Mouse (Mus musculus): ENCODE results near the gene Rcan1. TPM values are rescaled to one million over a fixed set of nuclear protein-coding genes. Genes with fewer than 3 reads are reported as not detected.
A peak's percentile ranks its signal among the peaks of the same experiment; 100 is the strongest.

The Rcan1 gene
- polyA plus RNA-seq, 1 experiment from 2014 or later, result 37.4 TPM

- H3K9ac ChIP-seq (ENCODE audit: low read length), result no peak overlapping the region
- DNase-seq (ENCODE audit: low spot score) (no peak), ATAC-seq (replicated peaks; ENCODE audit: low FRiP score) (no peak)
- H3K4me2 ChIP-seq (ENCODE audit: low read depth, low read length, severe bottlenecking), result no peak overlapping the region
- H3K4me3 ChIP-seq (ENCODE audit: low read depth, low read length), result no peak overlapping the region
- H3K27ac ChIP-seq (ENCODE audit: low read depth, low read length), result no peak overlapping the region
- H3K4me1 ChIP-seq (replicated peaks; ENCODE audit: control insufficient read depth, insufficient read depth, low read length), result 0 out of 2 replicates have a peak, but pooled peaks cover 4% of the 10 kb centered on the region
- H3K27me3 ChIP-seq (ENCODE audit: control insufficient read depth, insufficient read depth, low read length), result no peaks in the 10 kb centered on the region; the same call in 1 of the 2 replicates
- WGBS, result 87% methylated on average over 5 of the region's 5 CpGs
- no peaks in the 10 kb centered on the region for H3K36me3 ChIP-seq (ENCODE audit: control insufficient read depth, insufficient read depth, low read length)
- H3K9me3 ChIP-seq (ENCODE audit: control insufficient read depth, low read length), result no peaks in the 10 kb centered on the region
Measured at GRCm38 (mm10) chr16:92355366-92355765, 115.3 kb downstream of the Rcan1 start.

GRCm38 (mm10) chr16:92353897-92354296 is 116.8 kb downstream of the Rcan1 start:
- Histone ChIP-seq H3K27me3 (ENCODE audit: control insufficient read depth, insufficient read depth, low read length) (no peaks in the 10 kb centered on the region; the same call in 1 of the 2 replicates), H3K9ac (ENCODE audit: low read length) (no peak overlapping the region), H3K4me1 (replicated peaks; ENCODE audit: control insufficient read depth, insufficient read depth, low read length) (0 out of 2 replicates have a peak, but pooled peaks cover 4% of the 10 kb centered on the region), H3K36me3 (ENCODE audit: control insufficient read depth, insufficient read depth, low read length) (no peaks in the 10 kb centered on the region), H3K9me3 (ENCODE audit: control insufficient read depth, low read length) (no peaks in the 10 kb centered on the region), H3K4me2 (ENCODE audit: low read depth, low read length, severe bottlenecking) (no peak overlapping the region), H3K4me3 (ENCODE audit: low read depth, low read length) (no peak overlapping the region), H3K27ac (ENCODE audit: low read depth, low read length) (no peak overlapping the region)
- ATAC-seq (replicated peaks; ENCODE audit: low FRiP score) (no peak), DNase-seq (ENCODE audit: low spot score) (no peak)
- 74% methylated on average over 2 of the region's 2 CpGs for WGBS

DNA sequence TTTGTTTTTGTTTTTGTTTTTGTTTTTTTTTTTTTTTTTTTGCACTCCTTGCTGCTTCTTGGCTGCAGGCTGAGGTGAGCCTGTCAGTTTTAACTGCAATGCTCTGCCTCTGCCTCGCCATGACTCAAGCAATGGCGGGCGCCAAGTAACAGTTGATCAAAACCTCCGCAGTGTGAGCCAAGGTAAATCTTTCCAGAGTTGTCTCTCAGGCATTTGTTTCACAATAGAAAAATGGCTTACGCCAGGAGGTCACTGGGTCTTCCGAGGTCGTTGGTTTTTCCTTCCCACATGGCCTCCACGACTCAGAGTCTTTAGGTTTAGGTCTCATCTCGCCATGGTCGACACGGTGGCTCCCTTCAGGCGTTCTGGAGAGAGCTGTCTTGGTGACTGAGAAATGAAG is 117.4 kb downstream of the Rcan1 start:
- H3K4me1 ChIP-seq (replicated peaks; ENCODE audit: control insufficient read depth, insufficient read depth, low read length), result 0 out of 2 replicates have a peak, but pooled peaks cover 4% of the 10 kb centered on the region
- no peak for ATAC-seq (replicated peaks; ENCODE audit: low FRiP score)

DNA sequence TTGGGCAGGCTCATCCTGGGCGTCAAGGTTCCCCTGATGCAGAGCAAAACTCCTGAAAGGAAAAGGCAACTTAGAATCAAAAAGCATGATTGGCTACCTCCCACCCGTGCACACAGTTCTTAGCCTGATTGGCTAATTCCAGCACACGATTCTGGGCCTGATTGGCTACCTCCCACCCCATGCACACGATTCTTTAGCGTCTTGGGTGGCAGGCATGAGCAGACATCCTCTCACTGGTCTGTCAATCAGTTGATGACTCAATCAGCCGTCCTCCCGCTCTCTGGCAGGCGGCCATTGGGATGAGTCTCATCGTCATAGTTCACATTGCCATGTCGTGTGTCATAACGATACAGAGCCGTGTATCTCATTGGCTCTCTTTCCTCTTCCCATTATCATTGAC is 121.7 kb downstream of the Rcan1 start:
- 88% methylated on average over 12 of the region's 12 CpGs for WGBS
- no peaks in the 10 kb centered on the region for H3K27me3 ChIP-seq (ENCODE audit: control insufficient read depth, insufficient read depth, low read length)
- H3K27ac ChIP-seq (ENCODE audit: low read depth, low read length), result no peak overlapping the region
- H3K4me3 ChIP-seq (ENCODE audit: low read depth, low read length), result no peak overlapping the region
- H3K9me3 ChIP-seq (ENCODE audit: control insufficient read depth, low read length), result no peaks in the 10 kb centered on the region
- H3K4me1 ChIP-seq (replicated peaks; ENCODE audit: control insufficient read depth, insufficient read depth, low read length), result peaks cover 4% of the 10 kb centered on the region; the same call in 1 of the 2 replicates
- ATAC-seq (replicated peaks; ENCODE audit: low FRiP score) (no peak), DNase-seq (ENCODE audit: low spot score) (no peak)
- no peak overlapping the region for H3K4me2 ChIP-seq (ENCODE audit: low read depth, low read length, severe bottlenecking)
- no peaks in the 10 kb centered on the region for H3K36me3 ChIP-seq (ENCODE audit: control insufficient read depth, insufficient read depth, low read length)
- H3K9ac ChIP-seq (ENCODE audit: low read length), result no peak overlapping the region

More for the DNA sequence above, 117.4 kb downstream of the Rcan1 start:
- WGBS, result 86% methylated on average over 12 of the region's 12 CpGs
- Histone ChIP-seq H3K9ac (ENCODE audit: low read length) (no peak overlapping the region), H3K27ac (ENCODE audit: low read depth, low read length) (no peak overlapping the region), H3K36me3 (ENCODE audit: control insufficient read depth, insufficient read depth, low read length) (no peaks in the 10 kb centered on the region), H3K27me3 (ENCODE audit: control insufficient read depth, insufficient read depth, low read length) (no peaks in the 10 kb centered on the region), H3K9me3 (ENCODE audit: control insufficient read depth, low read length) (no peaks in the 10 kb centered on the region), H3K4me3 (ENCODE audit: low read depth, low read length) (no peak overlapping the region), H3K4me2 (ENCODE audit: low read depth, low read length, severe bottlenecking) (no peak overlapping the region)
- DNase-seq (ENCODE audit: low spot score), result no peak

DNA sequence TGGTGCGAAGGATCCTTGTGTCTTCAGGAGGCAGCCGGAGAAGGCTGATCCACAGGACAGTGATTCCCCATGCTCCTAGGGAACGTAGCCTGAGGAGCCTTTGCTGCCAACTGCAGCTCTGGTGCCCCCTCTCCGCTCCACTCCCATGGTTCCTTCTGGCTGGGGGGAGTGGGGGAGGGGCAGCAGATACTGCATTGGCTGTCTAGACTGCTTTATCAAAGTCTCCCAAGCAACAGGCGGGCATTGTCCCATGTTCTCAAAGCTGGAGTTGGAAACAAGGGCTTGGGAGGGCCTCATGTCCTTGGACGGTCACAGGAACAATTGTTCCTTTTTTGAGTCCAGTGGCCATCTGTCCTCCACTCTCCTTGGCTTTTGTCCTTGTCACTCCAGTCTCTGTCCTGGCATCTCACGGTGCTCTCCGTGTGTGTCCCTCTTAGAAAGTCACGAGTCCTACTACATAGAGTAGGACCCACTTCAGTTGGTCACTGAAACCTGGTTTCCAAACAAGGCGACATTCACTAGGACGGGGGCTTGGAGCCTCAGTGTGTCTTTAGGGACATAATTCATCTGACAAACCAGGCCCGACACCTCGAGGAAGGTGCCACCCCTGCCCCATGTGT is 124.3 kb downstream of the Rcan1 start:
- H3K9ac ChIP-seq (ENCODE audit: low read length), result no peak overlapping the region
- H3K9me3 ChIP-seq (ENCODE audit: control insufficient read depth, low read length), result no peaks in the 10 kb centered on the region
- no peak for DNase-seq (ENCODE audit: low spot score)
- WGBS, result 67% methylated on average over 13 of the region's 13 CpGs
- no peaks in the 10 kb centered on the region for H3K27me3 ChIP-seq (ENCODE audit: control insufficient read depth, insufficient read depth, low read length)
- H3K4me1 ChIP-seq (replicated peaks; ENCODE audit: control insufficient read depth, insufficient read depth, low read length), result peaks cover 4% of the 10 kb centered on the region; the same call in 1 of the 2 replicates
- peak; percentile 24; the same call in 1 of the 2 replicates for ATAC-seq (replicated peaks; ENCODE audit: low FRiP score)
- no peaks in the 10 kb centered on the region for H3K36me3 ChIP-seq (ENCODE audit: control insufficient read depth, insufficient read depth, low read length)
- H3K4me3 ChIP-seq (ENCODE audit: low read depth, low read length), result no peak overlapping the region
- H3K4me2 ChIP-seq (ENCODE audit: low read depth, low read length, severe bottlenecking), result no peak overlapping the region
- no peak overlapping the region for H3K27ac ChIP-seq (ENCODE audit: low read depth, low read length)

DNA sequence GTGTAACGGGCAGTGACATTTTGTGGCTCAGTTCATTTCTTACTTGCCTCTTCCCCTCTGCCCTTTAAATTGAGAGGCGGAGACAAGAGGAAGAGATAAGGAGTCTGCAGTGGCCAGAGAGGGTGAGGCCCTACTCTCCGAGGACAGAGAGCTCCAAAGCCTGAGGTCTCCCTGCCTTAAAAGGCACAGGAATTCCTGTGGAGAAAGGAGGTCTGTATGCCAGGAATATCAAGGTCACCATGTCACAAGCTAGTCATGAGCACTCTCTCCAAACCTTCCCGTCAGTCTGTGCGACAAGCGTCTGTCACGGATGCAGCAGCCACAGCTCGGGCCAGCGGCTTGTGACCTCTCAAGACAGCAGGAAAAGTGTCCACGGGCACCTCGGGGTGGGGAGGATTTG is 125.5 kb downstream of the Rcan1 start:
- H3K4me3 ChIP-seq (ENCODE audit: low read depth, low read length), result no peak overlapping the region
- H3K4me2 ChIP-seq (ENCODE audit: low read depth, low read length, severe bottlenecking), result no peak overlapping the region
- 76% methylated on average over 11 of the region's 11 CpGs for WGBS
- H3K36me3 ChIP-seq (ENCODE audit: control insufficient read depth, insufficient read depth, low read length), result no peaks in the 10 kb centered on the region
- no peak overlapping the region for H3K27ac ChIP-seq (ENCODE audit: low read depth, low read length)
- peaks cover 11% of the 10 kb centered on the region; the same call in 1 of the 2 replicates for H3K4me1 ChIP-seq (replicated peaks; ENCODE audit: control insufficient read depth, insufficient read depth, low read length)
- ATAC-seq (replicated peaks; ENCODE audit: low FRiP score), result no peak
- no peak overlapping the region for H3K9ac ChIP-seq (ENCODE audit: low read length)
- H3K9me3 ChIP-seq (ENCODE audit: control insufficient read depth, low read length), result no peaks in the 10 kb centered on the region
- no peak for DNase-seq (ENCODE audit: low spot score)
- H3K27me3 ChIP-seq (ENCODE audit: control insufficient read depth, insufficient read depth, low read length), result no peaks in the 10 kb centered on the region

Other genes starting within 250 kb of the Rcan1 start
- 0.45 TPM in 1 of 2 replicates, not detected in the other for gene Kcne2, start 178.5 kb downstream of the Rcan1 start, polyA plus RNA-seq (2014; fragmentation: Nextera tagmentation; extraction: Ambion mirVana)
- 115 and 123 TPM in 2 replicates for gene Smim11, start 169.6 kb downstream of the Rcan1 start, polyA plus RNA-seq (2014; fragmentation: Nextera tagmentation; extraction: Ambion mirVana)
- gene Fam243, start 149.4 kb downstream of the Rcan1 start, polyA plus RNA-seq (2014; fragmentation: Nextera tagmentation; extraction: Ambion mirVana), result not detected in 2 replicates
- gene Kcne1, start 111.4 kb downstream of the Rcan1 start, polyA plus RNA-seq (2014; fragmentation: Nextera tagmentation; extraction: Ambion mirVana), result 0.29 TPM in 1 of 2 replicates, not detected in the other
- gene Clic6, start 14.9 kb upstream of the Rcan1 start, polyA plus RNA-seq (2014; fragmentation: Nextera tagmentation; extraction: Ambion mirVana), result 3.1 and 4.1 TPM in 2 replicates